21 mouse cellular contexts compared by ENCODE assay signal in genomic region chr2:25842758-25843157, GRCm38 (mm10). TPM values are rescaled to one million over a fixed set of nuclear protein-coding genes. Genes with fewer than 3 reads are reported as not detected.
A peak's percentile ranks its signal among the peaks of the same experiment; 100 is the strongest.
DNase-seq lines count a peak whose midpoint lies in the region; ATAC-seq and TF ChIP-seq lines count a peak whose summit lies in the region.
"Had no signal": no experiment of that assay in that cellular context is flagged by ENCODE, and none has a peak within 500 bp of the region (broad histone marks: within the 10 kb centered on the region; RNA-seq: fewer than 3 reads in every experiment).

No protein-coding gene starts in this region.

- no peaks in the 10 kb centered on the region for H3K27me3 ChIP-seq in hindbrain, embryonic 16.5 days (replicated peaks; ENCODE audit: control insufficient read depth, insufficient read depth, low read length)
- H3K27me3 ChIP-seq in hindbrain, embryonic 11.5 days (ENCODE audit: control insufficient read depth, insufficient read depth, low read length): no peaks in the 10 kb centered on the region
- H3K27me3 ChIP-seq in intestine, postnatal 0 days (replicated peaks; ENCODE audit: control insufficient read depth, insufficient read depth, low read length): no peaks in the 10 kb centered on the region
- H3K27me3 ChIP-seq: limb, embryonic 12.5 days; liver, embryonic 12.5 days had no signal

- no peaks in the 10 kb centered on the region for H3K4me1 ChIP-seq in hindbrain, embryonic 16.5 days (ENCODE audit: control insufficient read depth, insufficient read depth, low read depth, low read length)
- no peaks in the 10 kb centered on the region for H3K4me1 ChIP-seq in hindbrain, embryonic 11.5 days (replicated peaks; ENCODE audit: control insufficient read depth, insufficient read depth, low read length)
- no peaks in the 10 kb centered on the region for H3K4me1 ChIP-seq in intestine, postnatal 0 days (replicated peaks; ENCODE audit: control insufficient read depth, insufficient read depth, low read length)
- H3K4me1 ChIP-seq: liver, embryonic 12.5 days had no signal

- H3K9ac ChIP-seq in hindbrain, embryonic 16.5 days (ENCODE audit: low read depth, low read length): no peak overlapping the region; the same call in 1 of the 2 replicates
- no peak overlapping the region for H3K9ac ChIP-seq in hindbrain, embryonic 11.5 days (ENCODE audit: low read depth, low read length)
- H3K9ac ChIP-seq in intestine, postnatal 0 days (ENCODE audit: low read depth, low read length): no peak overlapping the region
- H3K9ac ChIP-seq: limb, embryonic 12.5 days; liver, embryonic 12.5 days had no signal

- ATAC-seq in hindbrain, embryonic 16.5 days: no peak
- ATAC-seq in hindbrain, embryonic 11.5 days (ENCODE audit: low FRiP score): no peak
- ATAC-seq in intestine, postnatal 0 days: no peak
- ATAC-seq: liver, embryonic 12.5 days had no signal

- H3K36me3 ChIP-seq in hindbrain, embryonic 16.5 days (ENCODE audit: control insufficient read depth, insufficient read depth, low read length): no peaks in the 10 kb centered on the region
- H3K36me3 ChIP-seq in hindbrain, embryonic 11.5 days (ENCODE audit: control insufficient read depth, insufficient read depth, low read length): no peaks in the 10 kb centered on the region
- no peaks in the 10 kb centered on the region for H3K36me3 ChIP-seq in intestine, postnatal 0 days (ENCODE audit: control insufficient read depth, insufficient read depth)
- H3K36me3 ChIP-seq: G1E; limb, embryonic 12.5 days; liver, embryonic 12.5 days had no signal

- TF ChIP-seq CTCF in intestine, postnatal 0 days (IDR thresholded peaks at IDR 0.05; ENCODE audit: low read depth): no peak

- no peak for DNase-seq in hindbrain, embryonic 11.5 days (ENCODE audit: low spot score)
- DNase-seq in right cerebral cortex, postnatal 10 days (ENCODE audit: low spot score in 2 of 2): peak; percentile 59 to 65
- DNase-seq in right cerebral cortex, postnatal 14 days: no peak
- DNase-seq in layer of hippocampus, adult 9-11 months: peak; percentile 34
- no peak for DNase-seq in thymus, postnatal 4 days
- no peak for DNase-seq in cerebellum, adult 9-11 months
- DNase-seq: cerebellum, adult 18-20 months; heart, postnatal 4 days; kidney, adult 2 months; kidney, postnatal 10 days; lung, adult 2 months; thymus, postnatal 36 days had no signal

- 45% methylated on average over 1 of the region's 1 CpGs for WGBS in hindbrain, embryonic 16.5 days
- 59% methylated on average over 1 of the region's 1 CpGs for WGBS in hindbrain, embryonic 11.5 days
- 72% methylated on average over 1 of the region's 1 CpGs for WGBS in intestine, postnatal 0 days

- H3K27ac ChIP-seq in hindbrain, embryonic 16.5 days (ENCODE audit: low read depth, low read length): 0 out of 2 replicates have a peak overlapping the region, but pooled peaks have one; percentile 30
- no peak overlapping the region for H3K27ac ChIP-seq in hindbrain, embryonic 11.5 days (ENCODE audit: low read depth, low read length)
- no peak overlapping the region for H3K27ac ChIP-seq in intestine, postnatal 0 days (ENCODE audit: low read depth, low read length)
- H3K27ac ChIP-seq: limb, embryonic 12.5 days; liver, embryonic 12.5 days had no signal

- no peak overlapping the region for H3K4me2 ChIP-seq in hindbrain, embryonic 16.5 days (ENCODE audit: low read length)
- no peak overlapping the region for H3K4me2 ChIP-seq in hindbrain, embryonic 11.5 days (replicated peaks; ENCODE audit: low read depth, low read length)
- H3K4me2 ChIP-seq in intestine, postnatal 0 days (replicated peaks; ENCODE audit: low read depth): no peak overlapping the region
- H3K4me2 ChIP-seq: limb, embryonic 12.5 days; liver, embryonic 12.5 days had no signal

- no peaks in the 10 kb centered on the region for H3K9me3 ChIP-seq in hindbrain, embryonic 16.5 days (ENCODE audit: control insufficient read depth, low read length)
- H3K9me3 ChIP-seq in hindbrain, embryonic 11.5 days (ENCODE audit: control insufficient read depth, low read length): no peaks in the 10 kb centered on the region
- no peaks in the 10 kb centered on the region for H3K9me3 ChIP-seq in intestine, postnatal 0 days (ENCODE audit: control insufficient read depth)
- H3K9me3 ChIP-seq: G1E; limb, embryonic 12.5 days; liver, embryonic 12.5 days had no signal

- no peak overlapping the region for H3K4me3 ChIP-seq in hindbrain, embryonic 16.5 days (ENCODE audit: low read length)
- no peak overlapping the region for H3K4me3 ChIP-seq in hindbrain, embryonic 11.5 days (ENCODE audit: low read depth, low read length)
- H3K4me3 ChIP-seq in intestine, postnatal 0 days (ENCODE audit: low read depth, low read length): no peak overlapping the region
- H3K4me3 ChIP-seq: limb, embryonic 12.5 days; liver, embryonic 12.5 days had no signal

RNA-seq across cellular contexts. Expression of gene Sohlh1, which starts 4.3 kb away (rescaled TPM):
- not detected in 2 replicates for polyA plus RNA-seq in hindbrain, embryonic 16.5 days (2015; fragmentation: Nextera tagmentation; extraction: Ambion mirVana)
- not detected in 2 replicates for polyA plus RNA-seq in hindbrain, embryonic 11.5 days (2014; fragmentation: Nextera tagmentation; extraction: Ambion mirVana)
- polyA plus RNA-seq in intestine, postnatal 0 days (2015; fragmentation: Nextera tagmentation; extraction: Ambion mirVana): not detected in 2 replicates
- polyA plus RNA-seq: G1E; heart, embryonic 14.5 days; liver, embryonic 12.5 days; lung, adult 2 months; midbrain, postnatal 0 days; spleen, adult 2 months; stomach, embryonic 14.5 days had no signal

RNA-seq across cellular contexts. Expression of gene Lcn9, which starts 19.8 kb away (rescaled TPM):
- polyA plus RNA-seq in hindbrain, embryonic 16.5 days (2015; fragmentation: Nextera tagmentation; extraction: Ambion mirVana): not detected in 2 replicates
- polyA plus RNA-seq in hindbrain, embryonic 11.5 days (2014; fragmentation: Nextera tagmentation; extraction: Ambion mirVana): not detected in 2 replicates
- not detected in 2 replicates for polyA plus RNA-seq in intestine, postnatal 0 days (2015; fragmentation: Nextera tagmentation; extraction: Ambion mirVana)
- polyA plus RNA-seq: G1E; heart, embryonic 14.5 days; kidney, adult 2 months; limb, embryonic 12.5 days; liver, embryonic 12.5 days; lung, adult 2 months; midbrain, postnatal 0 days; spleen, adult 2 months; stomach, embryonic 14.5 days had no signal

RNA-seq across cellular contexts. Expression of gene Kcnt1, which starts 20.8 kb away (rescaled TPM):
- polyA plus RNA-seq in hindbrain, embryonic 16.5 days (2015; fragmentation: Nextera tagmentation; extraction: Ambion mirVana): 21.2 and 27.4 TPM in 2 replicates
- polyA plus RNA-seq in hindbrain, embryonic 11.5 days (2014; fragmentation: Nextera tagmentation; extraction: Ambion mirVana): 0.64 and 0.86 TPM in 2 replicates
- 0.18 TPM in 2 replicates for polyA plus RNA-seq in intestine, postnatal 0 days (2015; fragmentation: Nextera tagmentation; extraction: Ambion mirVana)
- polyA plus RNA-seq: G1E; heart, embryonic 14.5 days had no signal

RNA-seq across cellular contexts. Expression of gene Glt6d1, which starts 27.1 kb away (rescaled TPM):
- polyA plus RNA-seq in hindbrain, embryonic 16.5 days (2015; fragmentation: Nextera tagmentation; extraction: Ambion mirVana): not detected in 2 replicates
- not detected in 2 replicates for polyA plus RNA-seq in hindbrain, embryonic 11.5 days (2014; fragmentation: Nextera tagmentation; extraction: Ambion mirVana)
- not detected in 2 replicates for polyA plus RNA-seq in intestine, postnatal 0 days (2015; fragmentation: Nextera tagmentation; extraction: Ambion mirVana)
- polyA plus RNA-seq: G1E; heart, embryonic 14.5 days; kidney, adult 2 months; limb, embryonic 12.5 days; liver, embryonic 12.5 days; lung, adult 2 months; midbrain, postnatal 0 days; spleen, adult 2 months; stomach, embryonic 14.5 days had no signal

Comparison
In these comparisons a context has a peak if more than half of its experiments do, and no peak if none do; other contexts are left out.
1. DNase-seq: peak in right cerebral cortex, postnatal 10 days (2 of 2) and layer of hippocampus, adult 9-11 months (single experiment); none in hindbrain, embryonic 11.5 days (single experiment), right cerebral cortex, postnatal 14 days (single experiment), thymus, postnatal 4 days (single experiment) and cerebellum, adult 9-11 months (single experiment).
2. RNA of gene Kcnt1, which starts 20.8 kb away (polyA plus RNA-seq): 21.2 to 27.4 TPM in hindbrain, embryonic 16.5 days; 0.64 to 0.86 TPM in hindbrain, embryonic 11.5 days and 0.18 TPM in intestine, postnatal 0 days; every median in the first group is over 10 times any median in the second.